ENCODE assay signal across 8 mouse cellular contexts in genomic region chr15:77797609-77798411, GRCm38 (mm10). TPM values are rescaled to one million over a fixed set of nuclear protein-coding genes. Genes with fewer than 3 reads are reported as not detected.
A peak's percentile ranks its signal among the peaks of the same experiment; 100 is the strongest.
DNase-seq lines count a peak whose midpoint lies in the region; ATAC-seq and TF ChIP-seq lines count a peak whose summit lies in the region.

No protein-coding gene starts in this region.

- ATAC-seq in forebrain, postnatal 0 days = no peak
- ATAC-seq in intestine, postnatal 0 days = peak; percentile 42

- H3K27ac ChIP-seq in forebrain, postnatal 0 days (ENCODE audit: low read depth, low read length) = peak overlapping the region; percentile 59
- peak overlapping the region; percentile 70; the same call in 1 of the 2 replicates for H3K27ac ChIP-seq in intestine, postnatal 0 days (ENCODE audit: low read depth, low read length)

- 80% methylated on average over 14 of the region's 14 CpGs for WGBS in forebrain, postnatal 0 days
- WGBS in intestine, postnatal 0 days = 64% methylated on average over 14 of the region's 14 CpGs

- no peak overlapping the region for H3K4me3 ChIP-seq in forebrain, postnatal 0 days (ENCODE audit: low read depth, low read length)
- no peak overlapping the region for H3K4me3 ChIP-seq in intestine, postnatal 0 days (ENCODE audit: low read depth, low read length)

- H3K9me3 ChIP-seq in forebrain, postnatal 0 days (ENCODE audit: low read length) = no peaks in the 10 kb centered on the region
- no peaks in the 10 kb centered on the region for H3K9me3 ChIP-seq in intestine, postnatal 0 days (ENCODE audit: control insufficient read depth)

- no peak overlapping the region for H3K9ac ChIP-seq in forebrain, postnatal 0 days
- H3K9ac ChIP-seq in intestine, postnatal 0 days (ENCODE audit: low read depth, low read length) = no peak overlapping the region

- 0 out of 2 replicates have a peak, but pooled peaks cover 13% of the 10 kb centered on the region for H3K36me3 ChIP-seq in forebrain, postnatal 0 days (ENCODE audit: insufficient read depth)
- peaks cover 73% of the 10 kb centered on the region for H3K36me3 ChIP-seq in intestine, postnatal 0 days (ENCODE audit: control insufficient read depth, insufficient read depth)

- no peaks in the 10 kb centered on the region for H3K4me1 ChIP-seq in forebrain, postnatal 0 days (ENCODE audit: insufficient read depth)
- peaks cover 17% of the 10 kb centered on the region for H3K4me1 ChIP-seq in intestine, postnatal 0 days (replicated peaks; ENCODE audit: control insufficient read depth, insufficient read depth, low read length)

- no peak overlapping the region for H3K4me2 ChIP-seq in forebrain, postnatal 0 days (ENCODE audit: low read depth)
- no peak overlapping the region for H3K4me2 ChIP-seq in intestine, postnatal 0 days (replicated peaks; ENCODE audit: low read depth)

- peak; percentile 53 for DNase-seq in cerebellum, adult 11 months
- DNase-seq in cerebellum, postnatal 4 days (ENCODE audit: low spot score in 2 of 2) = no peak
- peak; percentile 75 for DNase-seq in adrenal gland, postnatal 10 days
- DNase-seq in forebrain, postnatal 0 days = no peak
- DNase-seq in lung, postnatal 36 days = peak; percentile 71
- no peak for DNase-seq in thymus, postnatal 0 days (ENCODE audit: low spot score)
- no peak for DNase-seq in layer of hippocampus, postnatal 10 days (ENCODE audit: low spot score in 2 of 2)

- no peaks in the 10 kb centered on the region for H3K27me3 ChIP-seq in forebrain, postnatal 0 days (ENCODE audit: insufficient read depth, low read length)
- H3K27me3 ChIP-seq in intestine, postnatal 0 days (replicated peaks; ENCODE audit: control insufficient read depth, insufficient read depth, low read length) = no peaks in the 10 kb centered on the region

- TF ChIP-seq CTCF in forebrain, postnatal 0 days (IDR thresholded peaks at IDR 0.05; ENCODE audit: low read depth) = no peak
- TF ChIP-seq CTCF in intestine, postnatal 0 days (IDR thresholded peaks at IDR 0.05; ENCODE audit: low read depth) = no peak

RNA-seq across cellular contexts. Expression of gene Apol8, which starts 41.0 kb away (rescaled TPM):
- total RNA-seq in adrenal gland, postnatal 10 days (2021) = under 1 TPM; 0.39 to 0.88 TPM
- 0.08 and 2.0 TPM in 2 replicates for total RNA-seq in forebrain, postnatal 0 days (2014; rRNA removed)
- 0.36 and 0.44 TPM in 2 replicates for polyA plus RNA-seq in forebrain, postnatal 0 days (2015; fragmentation: Nextera tagmentation; extraction: Ambion mirVana)
- polyA plus RNA-seq in intestine, postnatal 0 days (2015; fragmentation: Nextera tagmentation; extraction: Ambion mirVana) = not detected in 2 replicates
- polyA plus RNA-seq in thymus, postnatal 0 days (2015; fragmentation: Nextera tagmentation; extraction: Ambion mirVana) = 0.06 TPM in 1 of 2 replicates, not detected in the other
- total RNA-seq in layer of hippocampus, postnatal 10 days (2021) = 1 to 10 TPM; 1.4 to 1.8 TPM

RNA-seq across cellular contexts. Expression of gene Myh9, which starts 44.2 kb away (rescaled TPM):
- 100 to 1,000 TPM; 222 to 260 TPM for total RNA-seq in adrenal gland, postnatal 10 days (2021)
- 26.4 and 35.2 TPM in 2 replicates for total RNA-seq in forebrain, postnatal 0 days (2014; rRNA removed)
- polyA plus RNA-seq in forebrain, postnatal 0 days (2015; fragmentation: Nextera tagmentation; extraction: Ambion mirVana) = 5.8 and 7.2 TPM in 2 replicates
- 25.7 and 27.7 TPM in 2 replicates for polyA plus RNA-seq in intestine, postnatal 0 days (2015; fragmentation: Nextera tagmentation; extraction: Ambion mirVana)
- 62.3 and 71.0 TPM in 2 replicates for polyA plus RNA-seq in thymus, postnatal 0 days (2015; fragmentation: Nextera tagmentation; extraction: Ambion mirVana)
- 10 to 100 TPM; 65.2 to 75.2 TPM for total RNA-seq in layer of hippocampus, postnatal 10 days (2021)

Comparison
In these comparisons a context has a peak if more than half of its experiments do, and no peak if none do; other contexts are left out.
1. DNase-seq: peak in cerebellum, adult 11 months (single experiment), adrenal gland, postnatal 10 days (single experiment) and lung, postnatal 36 days (single experiment); none in cerebellum, postnatal 4 days (0 of 2), forebrain, postnatal 0 days (single experiment), thymus, postnatal 0 days (single experiment) and layer of hippocampus, postnatal 10 days (0 of 2).